In the genomic region with DNA sequence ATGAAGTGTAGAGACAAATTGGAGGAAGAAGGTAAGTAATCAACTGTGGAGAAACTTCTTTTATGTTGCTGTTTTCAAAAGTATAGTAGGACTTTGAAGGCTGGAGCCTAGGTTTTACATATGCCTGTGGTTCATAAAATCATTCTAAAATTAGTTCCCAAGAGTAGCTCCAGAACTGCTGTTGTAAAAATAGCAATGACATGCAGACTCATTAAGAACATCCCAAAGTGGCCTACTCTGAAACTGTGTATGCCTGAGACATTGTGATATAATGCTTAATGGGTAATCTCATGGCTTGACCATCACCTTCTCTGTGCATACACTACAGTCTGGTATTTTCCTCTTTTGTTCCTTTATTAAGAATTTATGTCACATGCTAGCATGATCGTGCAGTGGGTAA, we compare ENCODE assay signal across 19 mouse cellular contexts.
DNase-seq lines count a peak whose midpoint lies in the region; ATAC-seq and TF ChIP-seq lines count a peak whose summit lies in the region.
"Had no signal": no experiment of that assay in that cellular context is flagged by ENCODE, and none has a peak within 500 bp of the region (broad histone marks: within the 10 kb centered on the region; RNA-seq: fewer than 3 reads in every experiment).

No protein-coding gene starts in this region.

- H3K27ac ChIP-seq in heart, adult 2 months, result peak overlapping the region; percentile 26
- 0 out of 2 replicates have a peak overlapping the region, but pooled peaks have one; percentile 62 for H3K27ac ChIP-seq in heart, embryonic 12.5 days (ENCODE audit: poor library complexity, severe bottlenecking)
- H3K27ac ChIP-seq in heart, embryonic 11.5 days (ENCODE audit: low read depth, low read length), result no peak overlapping the region
- H3K27ac ChIP-seq: embryonic facial prominence, embryonic 12.5 days; forebrain, embryonic 15.5 days; hindbrain, embryonic 13.5 days; hindbrain, postnatal 0 days had no signal

- no peak overlapping the region for H3K4me2 ChIP-seq in heart, embryonic 12.5 days
- H3K4me2 ChIP-seq in heart, embryonic 11.5 days, result no peak overlapping the region
- H3K4me2 ChIP-seq: embryonic facial prominence, embryonic 12.5 days; forebrain, embryonic 15.5 days; hindbrain, embryonic 13.5 days had no signal

- H3K4me3 ChIP-seq in heart, adult 2 months, result no peak overlapping the region
- no peak overlapping the region for H3K4me3 ChIP-seq in heart, embryonic 12.5 days
- H3K4me3 ChIP-seq in heart, embryonic 11.5 days (ENCODE audit: low read depth, low read length), result no peak overlapping the region
- H3K4me3 ChIP-seq: embryonic facial prominence, embryonic 12.5 days; forebrain, embryonic 15.5 days; hindbrain, embryonic 13.5 days had no signal

- no peak for TF ChIP-seq CTCF in heart, adult 2 months (IDR thresholded peaks at IDR 0.05)

- H3K27me3 ChIP-seq in heart, adult 2 months (ENCODE audit: control insufficient read depth, insufficient read depth, low read length), result no peaks in the 10 kb centered on the region
- H3K27me3 ChIP-seq in heart, embryonic 12.5 days (replicated peaks), result no peaks in the 10 kb centered on the region
- no peaks in the 10 kb centered on the region for H3K27me3 ChIP-seq in heart, embryonic 11.5 days (ENCODE audit: control insufficient read depth, insufficient read depth, low read length)
- H3K27me3 ChIP-seq: embryonic facial prominence, embryonic 12.5 days; forebrain, embryonic 15.5 days; hindbrain, embryonic 13.5 days had no signal

- TF ChIP-seq POLR2A in heart, adult 2 months (IDR thresholded peaks at IDR 0.05; ENCODE audit: insufficient read depth, low read depth, low read length), result no peak

- no peaks in the 10 kb centered on the region; the same call in 1 of the 2 replicates for H3K36me3 ChIP-seq in heart, adult 2 months (ENCODE audit: control insufficient read depth, insufficient read depth, low read length)
- no peaks in the 10 kb centered on the region for H3K36me3 ChIP-seq in heart, embryonic 12.5 days
- H3K36me3 ChIP-seq in heart, embryonic 11.5 days (ENCODE audit: control insufficient read depth, insufficient read depth, low read length), result no peaks in the 10 kb centered on the region
- H3K36me3 ChIP-seq: embryonic facial prominence, embryonic 12.5 days; forebrain, embryonic 15.5 days; hindbrain, embryonic 13.5 days had no signal

- no peak for DNase-seq in frontal cortex, postnatal 25 days (ENCODE audit: low spot score in 2 of 2)
- DNase-seq in heart, adult 2 months, result no peak
- DNase-seq in heart, postnatal 4 days, result no peak
- DNase-seq: adrenal gland, postnatal 10 days; B cell, adult 2 months; cerebellum, adult 11 months; cerebellum, adult 8-10 months; cerebellum, postnatal 14 days; gastrocnemius, postnatal 10 days; kidney, adult 11 months; kidney, adult 9 months had no signal

- no peaks in the 10 kb centered on the region for H3K9me3 ChIP-seq in heart, embryonic 12.5 days (replicated peaks)
- no peaks in the 10 kb centered on the region for H3K9me3 ChIP-seq in heart, embryonic 11.5 days (replicated peaks; ENCODE audit: control insufficient read depth, low read length)
- H3K9me3 ChIP-seq: embryonic facial prominence, embryonic 12.5 days; forebrain, embryonic 15.5 days; hindbrain, embryonic 13.5 days had no signal

- peak; percentile 61 for ATAC-seq in frontal cortex, adult (ENCODE audit: low TSS enrichment)
- ATAC-seq in heart, embryonic 12.5 days (ENCODE audit: insufficient number of reproducible peaks, low FRiP score), result no peak
- no peak for ATAC-seq in heart, embryonic 11.5 days (replicated peaks; ENCODE audit: insufficient number of reproducible peaks, low FRiP score, low TSS enrichment)
- ATAC-seq in CD4-positive, CD25-positive, alpha-beta regulatory T cell, adult 4 months, result no peak
- ATAC-seq: forebrain, embryonic 15.5 days; hindbrain, postnatal 0 days had no signal

- TF ChIP-seq EP300 in heart, adult 2 months (IDR thresholded peaks at IDR 0.05; ENCODE audit: insufficient read depth, low read depth, low read length), result no peak

- H3K9ac ChIP-seq in heart, adult 2 months (ENCODE audit: low read depth, low read length), result no peak overlapping the region
- no peak overlapping the region for H3K9ac ChIP-seq in heart, embryonic 12.5 days
- no peak overlapping the region for H3K9ac ChIP-seq in heart, embryonic 11.5 days (ENCODE audit: low read depth, low read length)
- H3K9ac ChIP-seq: embryonic facial prominence, embryonic 12.5 days; forebrain, embryonic 15.5 days; hindbrain, embryonic 13.5 days had no signal

- no peaks in the 10 kb centered on the region for H3K4me1 ChIP-seq in heart, adult 2 months (ENCODE audit: control insufficient read depth, insufficient read depth, low read length)
- 0 out of 2 replicates have a peak, but pooled peaks cover 3% of the 10 kb centered on the region for H3K4me1 ChIP-seq in heart, embryonic 12.5 days (replicated peaks)
- H3K4me1 ChIP-seq in heart, embryonic 11.5 days (ENCODE audit: control insufficient read depth, insufficient read depth, low read length), result no peaks in the 10 kb centered on the region
- H3K4me1 ChIP-seq: embryonic facial prominence, embryonic 12.5 days; forebrain, embryonic 15.5 days; hindbrain, embryonic 13.5 days had no signal

- intact Hi-C loops in heart, adult 2 months (cut with DNase I), result no loop called here

- WGBS in heart, adult 2 months, result 55% methylated on average over 1 of the region's 1 CpGs
- WGBS in heart, embryonic 12.5 days, result 69% methylated on average over 1 of the region's 1 CpGs
- 84% methylated on average over 1 of the region's 1 CpGs for WGBS in heart, embryonic 11.5 days (ENCODE audit: insufficient replicate concordance)

- H3K79me2 ChIP-seq in heart, adult 2 months (replicated peaks; ENCODE audit: control insufficient read depth, insufficient read depth, low read length), result no peaks in the 10 kb centered on the region
